Mouse (Mus musculus) fibroblast of lung, adult 2 months (primary cell): ENCODE data around the gene Iqch.
"Not testable (repeated sequence)": the region's sequence is repeated elsewhere in the genome, so short reads cannot be mapped to it uniquely, and the experiment has no call there.

Experiments used
- DNase-seq: peaks from one replicate; pipeline ENCODE4 v3.0.0-alpha.2; 2011; ENCODE audit warnings: low read depth

The Iqch gene

DNA sequence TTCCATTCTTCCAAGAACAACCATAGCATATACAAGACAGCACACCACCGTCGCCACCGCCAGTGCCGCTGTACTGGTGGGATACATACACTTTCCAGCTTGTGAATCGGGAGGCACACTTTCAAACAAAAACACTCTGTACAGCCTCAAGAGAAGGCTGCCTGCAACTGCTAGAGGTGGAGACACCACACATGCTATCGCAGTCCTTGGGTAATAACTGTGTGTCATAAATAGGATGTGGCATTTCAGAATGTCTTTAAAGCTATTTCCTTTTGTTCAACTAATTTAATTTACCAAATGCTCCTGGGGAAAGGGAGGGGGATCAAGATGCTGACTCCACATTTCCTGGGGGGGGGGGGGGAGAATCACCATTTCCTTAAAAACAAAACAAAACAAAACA lies 34.0 kb downstream of the Iqch start:
- DNase-seq, result no peak

DNA sequence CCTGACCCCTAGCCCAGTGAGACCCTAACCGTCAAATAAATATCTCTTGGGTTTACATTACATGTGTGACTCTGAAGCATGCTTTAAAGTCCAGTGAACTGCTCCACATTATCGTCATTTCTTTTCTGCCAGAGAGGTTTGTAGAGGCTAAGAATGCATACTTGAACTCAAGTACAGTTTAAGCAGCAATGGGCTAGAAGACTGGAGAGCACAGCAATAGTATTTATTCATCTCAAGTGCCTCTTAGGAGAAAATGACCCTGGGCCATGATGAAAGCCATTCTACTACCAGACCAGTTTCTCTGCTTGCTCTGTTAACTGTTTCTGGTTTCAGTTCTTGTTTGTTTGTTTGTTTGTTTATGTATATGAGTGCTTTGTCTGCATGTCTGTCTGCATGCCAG lies 38.9 kb downstream of the Iqch start:
- DNase-seq, result no peak

DNA sequence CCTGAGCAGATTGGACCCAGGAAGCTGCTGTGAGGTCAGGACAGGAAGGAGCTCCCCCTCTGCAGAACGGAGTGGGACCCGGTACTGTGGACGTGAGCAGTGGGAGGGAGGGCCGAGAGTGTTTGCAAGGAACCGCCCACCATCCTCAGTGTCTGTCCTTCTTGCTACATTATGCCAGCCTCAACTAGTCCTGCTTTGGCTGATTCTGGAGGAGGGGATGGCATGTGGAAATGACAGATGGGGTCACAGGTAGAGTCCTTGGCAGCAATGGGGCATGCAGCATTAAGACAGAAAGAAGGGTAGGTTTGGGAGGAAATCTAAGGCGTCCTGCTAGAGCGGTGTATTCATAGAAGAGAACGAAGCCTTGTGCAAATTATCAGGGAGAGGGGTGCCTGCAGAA lies 40.4 kb downstream of the Iqch start:
- DNase-seq, result no peak

DNA sequence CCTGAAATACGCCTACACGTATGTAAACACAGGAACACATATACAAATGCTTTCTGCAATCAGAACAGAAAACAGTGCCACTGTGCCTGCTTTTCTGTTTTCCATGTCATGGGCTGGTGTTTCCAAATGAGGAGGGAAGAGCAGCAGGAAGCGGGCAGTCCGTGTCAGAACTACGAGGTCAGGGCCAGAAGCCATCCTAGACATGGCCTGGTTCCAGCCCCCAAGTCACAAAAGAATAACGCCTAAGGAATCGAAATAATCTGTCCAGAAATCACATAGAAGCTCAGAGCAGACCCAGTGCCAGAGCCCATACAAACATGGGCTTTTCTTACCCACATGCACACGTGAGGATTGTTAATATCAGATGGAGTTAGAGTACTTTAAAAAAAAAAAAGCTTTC lies 45.4 kb downstream of the Iqch start:
- DNase-seq, result no peak

DNA sequence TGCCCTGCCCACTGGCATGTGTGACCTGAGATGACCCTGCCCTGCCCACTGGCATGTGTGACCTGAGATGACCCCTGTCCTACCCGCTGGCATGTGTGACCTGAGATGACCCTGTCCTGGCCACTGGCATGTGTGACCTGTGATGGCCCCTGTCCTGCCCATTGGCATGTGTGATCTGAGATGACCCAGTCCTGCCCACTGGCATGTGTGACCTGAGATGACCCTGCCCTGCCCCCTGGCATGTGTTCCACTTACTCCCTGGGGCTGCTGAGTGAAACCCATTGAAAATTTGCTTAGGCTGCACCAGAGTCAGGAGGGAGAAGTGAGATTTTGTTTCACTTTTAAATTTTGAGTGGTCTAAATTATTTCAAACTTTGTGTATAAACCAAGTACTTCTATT lies 46.0 kb downstream of the Iqch start:
- no peak for DNase-seq

DNA sequence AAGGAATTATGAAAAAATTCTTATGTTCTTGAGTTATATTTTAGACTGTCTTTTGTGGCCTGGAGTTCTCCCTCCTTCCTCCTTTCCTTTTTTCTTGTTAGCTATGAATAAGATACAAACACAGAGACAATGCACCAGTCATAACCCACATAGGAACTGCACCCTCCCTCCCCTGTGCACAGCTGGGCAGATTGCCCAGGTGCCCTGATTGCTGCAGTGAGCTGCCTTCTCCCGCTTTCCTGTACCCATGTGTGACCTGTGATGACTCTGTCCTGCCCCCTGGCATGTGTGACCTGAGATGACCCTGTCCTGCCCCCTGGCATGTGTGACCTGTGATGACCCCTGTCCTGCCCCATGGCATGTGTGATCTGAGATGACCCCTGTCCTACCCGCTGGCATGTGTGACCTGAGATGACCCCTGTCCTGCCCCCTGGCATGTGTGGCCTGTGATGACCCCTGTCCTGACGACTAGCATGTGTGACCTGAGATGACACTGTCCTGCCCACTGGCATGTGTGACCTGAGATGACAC lies 46.8 kb downstream of the Iqch start:
- no peak for DNase-seq

DNA sequence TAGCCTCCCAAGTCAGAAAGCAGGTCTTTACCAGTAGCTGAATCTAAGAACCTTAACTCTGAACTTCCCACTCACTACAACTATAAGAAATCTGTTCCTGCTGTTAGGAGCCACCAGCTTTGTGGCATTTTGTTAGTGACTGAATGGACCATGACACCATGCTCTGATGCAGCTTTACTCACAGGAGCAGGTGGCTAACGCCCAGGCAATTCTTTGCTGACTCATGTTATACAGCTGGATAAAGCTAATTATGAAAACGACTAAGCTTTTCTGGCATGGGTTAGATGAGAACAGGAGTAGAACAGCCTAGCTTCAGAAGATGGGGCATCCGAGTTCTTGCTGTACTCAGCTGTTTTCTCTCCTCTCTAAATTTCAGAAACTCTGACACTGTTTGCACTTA lies 48.7 kb downstream of the Iqch start:
- no peak for DNase-seq

DNA sequence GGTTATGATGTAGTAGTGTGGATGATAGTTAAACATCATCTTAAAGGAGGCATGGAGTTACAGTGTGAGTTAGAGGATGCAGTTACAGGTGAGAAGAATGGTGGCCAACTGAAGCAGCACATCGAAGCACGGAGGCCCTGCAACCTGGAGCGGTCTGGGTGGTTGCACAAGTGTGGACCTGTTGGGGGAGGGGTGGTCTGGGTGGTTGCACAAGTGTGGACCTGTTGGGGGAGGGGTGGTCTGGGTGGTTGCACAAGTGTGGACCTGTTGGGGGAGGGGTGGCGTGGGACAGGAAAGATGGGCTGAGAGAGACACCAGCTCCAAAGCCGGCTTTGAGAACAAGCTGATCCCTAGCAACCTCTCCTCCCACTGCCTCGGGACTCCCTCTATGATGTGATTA lies 51.6 kb downstream of the Iqch start:
- not testable (repeated sequence) for DNase-seq

DNA sequence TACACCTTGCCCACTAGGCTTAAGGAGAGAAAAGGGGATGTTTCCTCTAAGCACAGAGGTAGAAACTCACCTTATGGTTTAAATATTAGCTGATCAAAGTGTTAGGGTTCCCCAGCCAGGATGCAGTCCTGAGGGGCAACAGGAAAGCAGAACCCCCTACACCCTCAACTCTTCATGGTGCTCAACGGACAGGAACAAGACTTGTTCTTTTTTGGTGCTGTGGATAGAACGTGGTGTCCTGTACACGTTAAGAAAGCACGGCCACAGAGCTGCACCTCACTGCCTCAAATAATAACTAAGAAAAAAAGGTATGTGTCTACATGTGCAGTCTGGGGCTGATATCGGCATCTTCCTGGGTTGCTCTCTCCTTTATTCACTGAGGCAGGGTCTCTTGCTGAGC lies 53.3 kb downstream of the Iqch start:
- no peak for DNase-seq

DNA sequence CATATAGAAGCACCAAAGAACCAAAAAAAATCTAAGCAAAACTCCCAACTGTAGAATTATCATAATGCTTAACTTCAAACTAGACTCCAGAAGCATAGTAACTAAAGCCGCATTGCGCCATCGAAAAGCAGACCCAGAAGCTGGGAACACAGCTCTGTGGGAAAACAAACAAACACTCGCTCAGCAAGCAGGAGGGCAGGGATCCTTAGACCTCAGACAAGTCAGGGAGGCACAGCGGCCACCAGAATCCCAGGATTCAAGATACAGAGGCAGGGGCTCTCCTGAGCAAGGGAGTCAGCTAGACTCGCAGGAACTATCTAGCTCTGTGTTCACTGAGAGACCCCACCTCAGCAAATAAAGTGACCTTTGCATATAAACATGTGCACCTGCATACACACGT lies 60.4 kb downstream of the Iqch start:
- DNase-seq, result no peak

DNA sequence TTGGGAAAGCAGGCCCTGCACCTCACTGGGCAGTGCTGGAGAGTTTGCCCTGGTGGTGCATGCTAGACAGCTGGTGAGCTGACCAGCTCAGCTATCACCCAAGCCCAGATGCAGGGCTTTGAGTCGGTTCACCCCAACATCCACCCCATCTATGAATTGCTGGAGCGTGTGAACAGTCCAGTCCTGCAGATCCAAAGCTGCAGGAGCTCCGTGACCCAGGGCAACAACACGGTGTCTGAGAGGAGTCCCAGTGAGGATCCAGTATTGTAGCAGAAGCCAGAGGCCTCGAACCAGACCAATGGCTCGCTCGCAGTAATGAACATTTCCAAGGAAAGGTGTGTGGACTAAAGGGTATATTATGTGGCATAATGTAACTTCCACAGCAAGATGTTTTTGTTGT lies 61.0 kb downstream of the Iqch start:
- DNase-seq, result no peak

DNA sequence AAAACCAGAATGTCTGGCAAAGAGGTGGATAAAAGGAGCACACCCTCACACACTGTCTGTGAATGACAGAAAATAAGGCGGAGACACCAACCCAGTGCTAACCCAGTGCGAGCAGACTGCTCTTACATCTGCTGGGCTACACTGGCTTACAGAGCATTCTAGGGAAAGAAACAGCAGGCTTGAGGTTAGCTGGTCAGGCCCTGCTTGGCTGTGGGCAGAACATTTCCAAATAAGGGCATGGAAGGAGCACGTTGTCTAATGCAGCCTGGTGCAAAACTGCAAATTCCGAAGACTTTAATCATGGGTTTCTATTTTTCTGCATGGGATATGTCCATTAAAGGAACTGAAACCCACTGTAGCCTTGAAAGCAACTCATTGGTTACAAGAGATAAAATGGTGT lies 64.8 kb downstream of the Iqch start:
- DNase-seq, result no peak

DNA sequence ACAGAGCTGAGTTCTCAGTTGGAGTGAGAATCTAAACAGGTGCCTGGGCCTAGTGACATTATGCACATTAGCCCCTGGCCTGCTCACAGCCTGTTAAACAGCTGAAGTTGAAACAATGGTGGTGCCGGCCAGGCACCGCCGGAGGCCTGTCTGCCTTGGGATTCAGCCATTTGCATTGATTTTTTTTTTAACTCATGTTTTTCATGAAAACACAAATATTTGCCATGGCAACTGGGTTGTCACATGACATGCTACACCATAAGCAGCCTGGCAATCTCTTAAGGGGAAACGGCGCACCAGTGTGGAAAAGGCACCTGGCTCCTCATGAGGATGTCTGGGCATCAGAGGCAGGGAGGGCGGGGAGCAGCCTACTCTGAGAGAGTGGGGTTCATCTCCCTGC lies 67.3 kb downstream of the Iqch start:
- DNase-seq, result no peak

DNA sequence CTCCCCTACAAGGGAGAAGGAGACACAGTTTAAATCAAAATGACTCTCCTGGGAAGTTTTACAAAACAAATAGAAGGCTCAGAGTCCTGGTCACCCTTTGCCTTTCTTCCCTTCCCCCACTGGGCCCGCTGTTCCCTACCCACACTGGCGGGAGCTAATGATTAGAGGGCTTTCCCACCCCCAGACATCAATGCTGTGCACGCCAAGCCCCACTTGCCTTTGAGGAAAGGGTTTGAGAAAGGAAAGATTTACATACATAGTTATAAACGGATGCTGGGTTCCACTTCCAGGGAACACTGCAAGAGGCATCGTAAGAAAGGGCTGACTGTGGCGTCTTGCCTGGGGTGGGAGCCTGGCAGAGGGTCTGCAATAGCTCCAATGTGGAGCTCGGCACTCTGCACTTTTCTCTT lies 67.9 kb downstream of the Iqch start:
- no peak for DNase-seq

DNA sequence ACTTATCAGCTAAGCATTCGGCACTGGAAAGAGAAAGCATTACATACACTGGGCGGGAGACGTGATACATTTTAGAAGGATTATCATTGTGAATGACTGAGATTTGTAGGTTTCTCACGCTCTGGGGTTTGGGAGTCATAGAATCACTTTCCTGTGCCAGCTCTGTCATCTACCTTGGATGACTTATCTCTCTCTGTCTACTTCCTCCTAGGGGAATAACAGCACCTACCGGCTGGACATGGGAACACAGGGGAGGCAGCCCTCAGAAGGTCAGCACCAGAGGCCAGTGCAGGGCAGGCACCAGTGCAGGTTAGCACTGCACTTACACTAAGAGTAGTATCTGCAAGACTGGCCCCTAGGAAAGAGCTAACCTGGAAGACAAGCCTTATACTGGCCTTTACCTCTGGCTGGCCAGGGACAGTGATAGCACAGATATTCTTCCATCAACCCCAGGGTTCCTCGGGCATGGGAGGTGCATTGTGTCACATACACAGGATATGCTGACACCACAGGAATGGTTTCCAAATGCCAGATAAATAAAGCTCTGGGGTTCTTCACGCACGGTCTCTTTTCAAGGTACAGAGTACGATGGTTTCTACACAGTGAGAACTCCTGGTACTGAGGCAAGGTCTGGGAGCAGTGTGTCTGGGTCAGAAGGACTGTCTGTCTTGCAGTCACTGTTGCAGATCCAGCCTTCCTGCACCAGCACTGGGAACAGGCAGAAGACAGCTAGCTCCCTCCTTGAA lies 69.2 kb downstream of the Iqch start:
- DNase-seq, result no peak

DNA sequence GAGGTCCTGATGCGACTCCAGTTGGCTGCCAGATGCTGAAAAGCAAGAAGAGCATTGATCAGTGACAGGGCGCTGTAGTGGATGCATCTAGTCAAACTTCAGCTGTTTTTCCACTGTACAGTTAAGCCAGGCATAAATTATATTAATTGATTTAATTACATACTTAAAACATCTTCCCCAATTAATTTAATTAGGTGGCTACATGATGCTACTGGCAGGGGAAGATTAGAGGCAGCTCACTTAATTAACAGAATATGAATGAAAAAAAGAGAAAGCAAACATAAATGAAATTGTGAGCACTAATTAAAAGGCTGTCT lies 78.4 kb downstream of the Iqch start:
- no peak for DNase-seq

DNA sequence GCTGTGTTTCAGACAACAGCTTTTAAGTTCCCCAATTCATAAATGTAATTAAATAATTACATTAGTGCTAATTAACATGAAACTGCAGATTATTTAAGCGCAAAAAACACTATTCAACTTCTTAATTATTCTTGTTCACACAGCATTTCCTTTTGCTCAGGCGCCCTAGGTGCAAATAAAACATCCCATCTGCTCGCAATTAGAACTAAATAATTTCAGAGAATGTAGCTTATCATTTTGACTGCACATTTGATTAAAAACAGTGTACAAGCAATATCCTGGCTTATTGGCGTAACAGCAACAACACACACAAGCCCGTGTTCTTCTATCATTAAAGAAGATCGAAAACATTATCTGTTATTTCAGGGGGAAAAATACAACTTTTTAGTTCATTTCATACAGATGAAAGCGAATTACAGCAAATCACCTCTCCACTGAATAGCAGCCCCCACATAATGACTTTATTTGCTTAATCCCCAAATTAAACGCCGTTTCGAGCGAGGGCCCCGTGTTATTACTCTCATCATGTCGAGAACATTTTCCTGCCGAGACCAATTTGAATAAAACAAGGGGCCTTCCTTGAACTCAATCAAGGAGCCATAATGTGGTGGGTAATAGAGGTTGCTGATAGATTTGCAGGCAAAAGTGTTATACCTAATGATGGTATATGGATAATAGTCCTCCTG lies 78.9 kb downstream of the Iqch start:
- DNase-seq, result no peak

DNA sequence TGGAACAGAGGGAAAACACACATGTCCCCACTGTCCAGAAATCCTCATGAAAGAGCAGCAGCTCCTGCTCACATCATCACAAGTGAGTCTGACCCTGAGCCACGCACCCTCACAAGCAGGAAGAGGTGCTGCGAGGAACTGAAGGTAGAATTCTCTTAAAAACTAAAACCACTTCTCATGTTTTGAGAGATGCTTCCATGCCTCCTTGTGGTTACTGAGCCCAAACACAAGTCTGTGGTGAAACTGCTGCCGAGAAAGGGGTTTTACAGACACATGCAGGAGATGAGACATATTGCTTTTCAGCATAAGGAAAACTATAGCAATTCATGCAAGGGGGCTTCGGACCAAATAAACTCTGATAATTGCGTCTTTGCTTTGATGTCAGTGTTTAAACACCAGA lies 89.4 kb downstream of the Iqch start:
- no peak for DNase-seq

DNA sequence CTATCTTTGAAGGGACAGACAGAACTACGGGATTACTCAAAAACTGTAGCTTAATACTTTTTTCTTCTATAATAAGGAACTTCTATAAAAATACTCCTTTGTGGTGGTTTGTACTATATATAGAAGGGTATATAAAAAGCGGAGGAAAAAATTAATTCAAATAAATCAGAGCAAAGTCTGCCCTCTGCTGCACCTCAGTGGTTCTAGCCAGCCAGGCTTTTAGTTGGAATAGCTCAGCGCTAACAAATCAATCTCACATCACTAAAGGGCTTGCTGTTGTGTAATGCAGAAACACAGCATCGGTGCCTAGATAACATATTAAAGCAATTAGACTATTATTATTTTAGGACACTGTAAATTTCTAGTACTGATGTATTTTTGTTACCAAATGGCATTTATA lies 91.3 kb downstream of the Iqch start:
- DNase-seq, result no peak

DNA sequence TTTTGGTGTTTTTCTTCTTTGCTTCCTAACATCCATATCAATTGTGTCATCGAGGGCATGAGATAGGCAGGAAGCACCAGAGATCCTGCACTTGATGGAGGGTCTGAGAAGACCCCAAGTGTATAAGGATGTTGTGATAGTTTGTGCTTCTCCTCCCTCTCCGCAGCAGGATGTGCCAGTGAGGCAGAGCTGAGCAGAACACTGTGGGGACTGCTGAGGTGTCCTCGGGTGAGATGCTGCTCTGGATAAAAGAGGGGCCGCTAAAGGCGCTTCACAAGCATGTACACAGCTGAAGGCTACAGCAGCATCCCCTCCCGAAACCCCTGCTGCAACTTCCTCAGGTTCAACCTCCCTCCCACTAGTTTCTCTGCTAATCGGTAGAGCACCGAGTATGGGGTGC lies 95.2 kb downstream of the Iqch start:
- DNase-seq, result no peak

DNA sequence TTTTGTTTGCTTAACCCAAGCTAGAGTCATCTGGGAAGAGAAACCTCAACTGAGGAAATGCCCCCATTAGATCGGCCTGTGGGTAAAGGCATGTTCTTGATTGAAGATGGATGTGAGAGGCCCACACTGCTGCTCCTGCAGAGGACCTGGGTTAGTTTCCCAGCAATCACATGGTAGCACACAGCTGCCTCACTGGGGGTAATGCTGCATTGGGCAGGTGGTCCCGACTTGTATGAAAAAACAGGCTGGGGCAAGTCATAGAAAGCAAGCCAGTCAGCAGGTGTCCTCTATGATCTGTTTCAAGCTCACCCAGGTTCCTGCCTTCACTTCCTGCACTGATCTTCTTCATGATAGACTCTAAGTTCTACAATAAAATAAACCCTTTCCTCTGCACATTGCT lies 98.4 kb downstream of the Iqch start:
- DNase-seq, result no peak

DNA sequence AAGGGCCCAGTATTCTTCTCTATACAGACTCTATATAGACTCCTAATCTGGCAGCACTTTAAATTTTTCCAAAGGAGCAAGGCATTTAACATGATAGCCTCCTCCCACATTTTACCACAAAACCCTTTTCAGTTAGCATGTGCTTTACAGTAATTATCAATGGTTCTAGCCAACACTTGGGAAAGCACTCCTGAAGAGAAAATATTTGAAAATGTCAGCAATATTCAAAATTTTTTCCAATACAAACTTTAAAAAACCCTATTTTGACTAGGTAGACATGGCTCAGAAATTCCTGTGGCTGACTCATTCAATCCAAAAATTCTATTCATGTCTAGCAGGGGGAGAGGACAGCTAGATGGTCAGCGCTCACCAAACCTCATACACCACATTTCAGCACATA lies 100.8 kb downstream of the Iqch start:
- peak; percentile 73 for DNase-seq

DNA sequence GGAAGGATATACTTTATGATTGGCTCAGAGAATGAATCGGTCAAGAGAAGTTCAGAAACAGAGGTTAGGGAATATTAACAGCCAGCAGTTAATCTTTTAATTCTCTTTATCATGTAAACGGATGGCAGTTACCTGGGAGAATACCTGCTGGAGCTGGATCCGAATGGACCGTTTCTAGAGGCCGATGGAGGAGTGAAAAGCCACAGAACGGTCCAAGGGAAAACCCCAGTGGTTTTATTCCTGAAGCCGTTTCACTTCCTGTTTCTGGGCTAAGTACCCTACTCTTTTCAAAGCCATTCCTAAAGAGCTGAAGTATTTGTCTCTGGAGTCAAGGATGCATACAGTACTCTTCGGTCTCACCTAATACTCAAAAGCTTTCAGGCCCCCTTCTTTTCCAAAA lies 102.4 kb downstream of the Iqch start:
- DNase-seq, result no peak

DNA sequence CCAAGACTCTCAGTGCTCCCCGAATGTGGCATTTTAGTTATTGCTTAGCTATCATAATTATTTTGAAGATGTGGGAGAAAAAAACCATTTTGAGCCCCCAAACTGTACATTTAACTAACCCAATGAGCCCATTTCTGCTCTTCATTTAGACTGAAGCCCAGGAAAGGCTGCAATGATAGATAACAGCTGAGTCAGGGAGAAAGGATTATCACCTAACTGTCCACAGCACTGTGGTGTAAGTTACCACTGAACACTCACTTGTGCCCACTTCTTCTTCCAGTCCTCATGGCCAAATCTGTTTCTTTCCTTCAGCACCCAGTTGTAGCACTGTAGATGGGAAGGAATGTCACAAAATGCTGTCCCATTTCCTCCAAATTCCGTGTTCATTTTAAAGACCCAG lies 106.5 kb downstream of the Iqch start:
- DNase-seq, result no peak
